Mouse (Mus musculus) spleen, adult 2 months (tissue): Measurements from ENCODE around the gene 4930470P17Rik.

ENCODE experiments used
- CTCF ChIP-seq: fragments of 200-500 bp; IDR thresholded peaks from 2 replicates; pipeline ENCODE4 v1.5.1; 2011; ENCODE audit warnings: mild to moderate bottlenecking, inconsistent platforms; ENCODE audit not compliant: insufficient read depth, insufficient read length, insufficient replicate concordance; ENCODE audit errors: extremely low read depth
- POLR2A ChIP-seq: fragments of 200-500 bp; IDR thresholded peaks from 2 replicates; pipeline ENCODE4 v1.6.1; 2011; ENCODE audit warnings: low read depth, low read length, inconsistent platforms

GRCm38 (mm10) chr2:170552088-170552487 lies 49.7 kb downstream of the 4930470P17Rik start:
- TF ChIP-seq POLR2A (no peak), CTCF (no peak)
